Mouse (Mus musculus): ENCODE data around the gene Prdm4. TPM values are rescaled to one million over a fixed set of nuclear protein-coding genes. Genes with fewer than 3 reads are reported as not detected.

Gene Prdm4
- polyA plus RNA-seq, 1 experiment from 2014 or later = 25.6 TPM

DNA sequence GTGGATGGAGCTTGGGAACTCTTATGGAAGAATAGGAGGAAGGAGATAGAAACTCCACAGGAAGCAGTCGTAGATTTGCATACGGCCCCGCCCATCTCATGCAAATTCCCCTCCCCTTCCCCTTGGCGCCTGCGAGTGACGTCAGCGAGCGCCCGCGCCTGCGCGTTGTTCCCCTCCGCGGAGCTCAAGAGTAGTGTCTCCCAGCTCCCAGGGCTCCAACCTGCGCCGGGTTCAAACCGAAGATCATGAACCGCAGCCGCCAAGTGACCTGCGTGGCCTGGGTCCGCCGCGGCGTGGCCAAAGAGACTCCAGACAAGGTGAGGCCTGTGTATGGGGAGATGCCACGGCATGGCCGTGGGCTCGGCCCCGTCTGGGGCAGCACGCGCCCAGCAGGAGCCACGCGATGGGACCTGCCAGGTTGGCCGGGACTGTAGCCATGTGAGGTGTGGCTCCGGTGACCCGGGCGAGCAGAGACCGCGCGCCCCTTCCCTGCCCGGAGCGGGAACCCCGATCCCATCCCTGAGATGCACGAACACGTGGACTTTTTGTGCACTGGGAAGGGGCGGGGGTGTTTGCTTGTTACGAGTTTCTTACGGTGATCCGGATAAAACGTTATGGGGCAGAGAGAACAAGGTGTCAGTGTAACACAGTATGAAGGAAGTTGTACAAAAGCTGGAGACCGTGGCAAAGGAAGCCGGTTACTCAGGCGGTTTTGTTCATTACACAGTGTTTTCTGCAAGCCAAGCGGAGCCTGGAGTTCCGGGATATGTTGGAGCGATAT lies 45.1 kb downstream of the Prdm4 start:
- ATAC-seq (ENCODE audit: insufficient read depth) (peak; percentile 94), DNase-seq (peak; percentile 96)
- TF ChIP-seq CTCF (IDR thresholded peaks at IDR 0.05; ENCODE audit: low read depth) = no peak
- peak overlapping the region; percentile 80 for H3K4me3 ChIP-seq (ENCODE audit: low read depth, low read length)
- peaks cover 26% of the 10 kb centered on the region for H3K36me3 ChIP-seq (ENCODE audit: insufficient read depth)
- no peaks in the 10 kb centered on the region for H3K27me3 ChIP-seq (ENCODE audit: insufficient read depth, low read length)
- peaks cover 7% of the 10 kb centered on the region; the same call in 1 of the 2 replicates for H3K4me1 ChIP-seq (ENCODE audit: insufficient read depth)
- WGBS = under 1% methylated on average over 55 of the region's 55 CpGs
- H3K27ac ChIP-seq (ENCODE audit: low read depth) = peak overlapping the region; percentile 67; the same call in 1 of the 2 replicates
- no peaks in the 10 kb centered on the region for H3K9me3 ChIP-seq (ENCODE audit: low read depth, low read length)
- H3K9ac ChIP-seq = peak overlapping the region; percentile 87
- H3K4me2 ChIP-seq = peak overlapping the region; percentile 85

DNA sequence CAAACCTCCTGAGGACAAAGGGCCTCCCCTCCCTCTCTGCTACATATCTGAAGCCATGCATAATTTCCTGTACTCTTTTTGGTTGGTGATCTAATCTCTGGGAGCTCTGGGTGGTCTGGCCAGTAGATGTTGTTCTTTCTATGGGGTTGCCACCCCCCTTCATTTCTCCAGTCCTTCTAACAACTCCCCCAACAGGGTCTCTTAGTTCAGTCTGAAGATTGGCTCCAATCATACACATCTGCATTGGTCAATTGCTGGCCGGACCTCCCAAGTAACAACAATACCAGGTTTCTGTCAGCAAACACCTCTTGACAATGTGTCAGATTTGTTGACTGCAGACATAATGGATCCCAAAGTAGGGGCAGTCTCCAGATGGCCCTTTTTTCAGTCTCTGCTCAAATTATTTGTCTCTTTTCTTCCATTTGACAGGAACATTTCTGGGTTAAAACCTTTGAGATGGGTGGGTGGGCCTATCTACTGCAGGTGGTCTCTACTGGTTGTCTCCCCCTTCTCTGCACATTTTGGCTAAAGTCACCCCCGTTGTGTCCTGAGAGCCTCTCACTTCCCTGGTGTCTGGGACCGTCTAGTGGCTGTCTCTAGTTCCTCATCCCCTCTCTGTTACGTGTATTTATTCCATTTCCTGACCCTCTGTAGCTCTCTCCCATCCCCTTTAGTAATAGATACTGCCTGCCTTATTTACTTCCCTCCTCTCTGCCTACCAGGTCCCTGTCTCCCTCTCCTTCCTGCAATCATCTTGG lies 70.7 kb downstream of the Prdm4 start:
- DNase-seq (peak; percentile 90), ATAC-seq (ENCODE audit: insufficient read depth) (peak; percentile 96)
- Histone ChIP-seq H3K27me3 (ENCODE audit: insufficient read depth, low read length) (no peaks in the 10 kb centered on the region), H3K27ac (ENCODE audit: low read depth) (peak overlapping the region; percentile 67), H3K4me2 (no peak overlapping the region), H3K4me1 (ENCODE audit: insufficient read depth) (no peaks in the 10 kb centered on the region), H3K9ac (no peak overlapping the region), H3K4me3 (ENCODE audit: low read depth, low read length) (no peak overlapping the region), H3K36me3 (ENCODE audit: insufficient read depth) (no peaks in the 10 kb centered on the region), H3K9me3 (ENCODE audit: low read depth, low read length) (no peaks in the 10 kb centered on the region)
- TF ChIP-seq CTCF (IDR thresholded peaks at IDR 0.05; ENCODE audit: low read depth) = no peak
- 30% methylated on average over 4 of the region's 4 CpGs for WGBS

Other genes starting within 250 kb of the Prdm4 start
- 109 and 111 TPM in 2 replicates for gene Pwp1, start 87.6 kb downstream of the Prdm4 start, polyA plus RNA-seq (2014; fragmentation: Nextera tagmentation; extraction: Ambion mirVana)
- gene Ascl4, start 10.5 kb upstream of the Prdm4 start, polyA plus RNA-seq (2014; fragmentation: Nextera tagmentation; extraction: Ambion mirVana) = 0.17 and 0.88 TPM in 2 replicates
- 178 and 186 TPM in 2 replicates for gene Rtcb, start 40.7 kb upstream of the Prdm4 start, polyA plus RNA-seq (2014; fragmentation: Nextera tagmentation; extraction: Ambion mirVana)
- 0.07 and 0.08 TPM in 2 replicates for gene Bpifc, start 94.8 kb upstream of the Prdm4 start, polyA plus RNA-seq (2014; fragmentation: Nextera tagmentation; extraction: Ambion mirVana)
- gene Fbxo7, start 104.8 kb upstream of the Prdm4 start, polyA plus RNA-seq (2014; fragmentation: Nextera tagmentation; extraction: Ambion mirVana) = 21.3 and 22.1 TPM in 2 replicates

All from lung, embryonic 14.5 days (tissue).